ENCODE assay signal across 9 mouse cellular contexts in genomic region chr9:115499536-115499935, GRCm38 (mm10).
"Had no signal": no experiment of that assay in that cellular context is flagged by ENCODE, and none has a peak within 500 bp of the region (broad histone marks: within the 10 kb centered on the region; RNA-seq: fewer than 3 reads in every experiment).

No protein-coding gene starts in this region.

- DNase-seq: kidney, adult 2 months; kidney, postnatal 14 days; lung, adult 18-20 months; lung, postnatal 36 days; midbrain, embryonic 14.5 days; retina, postnatal 1 day; right cerebral cortex, postnatal 14 days; thymus, adult 18-20 months; thymus, postnatal 14 days had no signal
